Mouse (Mus musculus): Measurements from ENCODE around the gene C1galt1c1.

Gene C1galt1c1

DNA sequence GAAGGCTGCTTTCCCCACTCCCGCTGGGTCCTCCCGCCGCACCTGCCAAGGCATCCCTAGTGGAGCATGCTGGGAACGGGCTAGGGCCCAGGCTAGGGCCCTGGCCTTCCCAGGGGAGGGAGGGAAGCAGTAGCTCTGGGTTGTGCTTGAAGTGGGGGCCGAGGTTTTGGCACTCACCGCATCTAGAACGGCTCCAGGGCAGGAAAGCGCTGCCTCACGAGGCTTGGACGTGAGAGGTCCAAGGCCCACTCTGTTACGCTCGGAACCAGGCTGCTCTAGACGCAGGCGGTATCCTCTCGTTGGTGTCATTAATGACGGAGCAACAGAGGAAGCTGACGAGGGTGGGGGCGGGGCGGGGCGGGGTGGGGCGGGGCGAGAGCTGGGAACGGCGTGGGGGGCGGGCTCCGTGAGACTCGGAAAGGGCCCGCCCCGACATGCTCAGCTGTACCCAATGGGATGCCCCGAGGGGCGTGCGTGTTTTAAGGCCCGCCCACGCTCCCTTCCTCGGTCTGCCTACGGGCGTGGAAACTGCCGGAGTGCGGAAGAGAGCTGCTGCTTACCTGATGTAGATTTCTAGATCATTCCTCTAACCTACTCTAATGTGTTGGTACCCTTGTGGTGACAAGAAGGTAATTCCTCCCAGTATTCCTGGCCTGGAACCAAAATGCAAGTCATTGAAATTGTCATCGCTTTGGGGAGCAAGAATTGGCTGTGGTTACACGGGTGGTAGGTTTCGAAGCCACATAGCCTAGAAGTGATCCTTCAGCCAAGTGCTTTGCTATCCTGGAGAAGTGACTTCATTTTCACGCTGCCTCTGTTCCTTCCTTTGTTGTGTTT, at the start of gene C1galt1c1:
Gene C1galt1c1, minus strand, starts transcription at position 287 of the 837 bp plus-strand sequence.
- peak; percentile 86 for DNase-seq

DNA sequence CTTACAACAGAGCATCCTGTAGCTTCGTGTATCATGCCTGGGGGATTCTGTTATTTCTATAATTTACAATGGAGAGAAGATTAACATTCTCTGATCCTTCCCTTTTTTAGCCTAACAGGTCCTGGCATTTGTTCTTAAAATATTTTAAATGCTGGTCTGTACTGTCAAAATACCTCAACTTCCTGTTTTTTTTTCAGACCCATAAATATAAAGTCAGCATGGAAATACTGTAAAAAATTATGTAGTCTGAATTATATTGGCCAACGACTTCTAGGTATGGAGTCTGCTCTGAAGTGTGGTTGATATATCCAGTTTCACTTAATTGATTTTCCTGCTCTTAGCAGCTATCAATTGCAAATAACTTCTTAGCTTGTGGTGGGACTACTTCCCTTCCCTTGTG, 47.1 kb upstream of the C1galt1c1 start:
- no peak for DNase-seq

DNA sequence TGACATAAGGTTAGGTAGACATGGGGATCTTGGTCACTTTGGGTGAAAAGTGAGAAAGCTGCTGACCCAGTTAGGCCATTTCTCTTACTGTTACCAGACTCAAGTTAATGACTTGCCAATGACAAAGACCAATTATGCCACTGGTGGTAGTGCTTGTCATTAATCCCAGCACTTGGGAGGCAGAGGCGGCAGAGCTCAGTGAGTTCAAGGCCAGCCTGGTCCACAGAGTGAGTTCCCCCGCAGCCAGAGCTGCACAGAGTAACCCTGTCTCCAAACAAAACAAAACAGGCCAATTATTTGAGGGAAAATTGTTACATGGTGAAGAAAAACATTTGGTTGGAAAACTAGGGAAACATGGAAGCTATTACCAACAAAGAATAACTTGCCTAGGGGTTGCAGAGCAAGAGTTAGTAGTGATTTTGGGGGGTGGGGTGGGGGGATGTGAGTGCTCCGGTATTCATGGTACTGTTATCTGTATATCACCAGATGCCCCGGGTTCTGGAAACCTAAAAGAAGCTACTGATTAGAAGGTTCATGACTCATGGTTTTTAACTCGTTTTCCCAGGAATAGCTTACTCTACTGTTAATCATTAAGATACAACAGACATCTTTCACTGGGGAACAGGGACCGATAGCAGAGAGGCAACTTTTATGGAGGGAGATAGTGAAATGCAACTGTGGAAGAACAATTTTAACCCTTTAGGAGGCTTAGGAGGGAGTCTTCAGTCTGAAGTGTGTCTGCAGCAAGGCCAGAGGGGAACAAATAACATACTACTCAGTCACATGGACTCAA, 34.4 kb upstream of the C1galt1c1 start:
- DNase-seq, result no peak

DNA sequence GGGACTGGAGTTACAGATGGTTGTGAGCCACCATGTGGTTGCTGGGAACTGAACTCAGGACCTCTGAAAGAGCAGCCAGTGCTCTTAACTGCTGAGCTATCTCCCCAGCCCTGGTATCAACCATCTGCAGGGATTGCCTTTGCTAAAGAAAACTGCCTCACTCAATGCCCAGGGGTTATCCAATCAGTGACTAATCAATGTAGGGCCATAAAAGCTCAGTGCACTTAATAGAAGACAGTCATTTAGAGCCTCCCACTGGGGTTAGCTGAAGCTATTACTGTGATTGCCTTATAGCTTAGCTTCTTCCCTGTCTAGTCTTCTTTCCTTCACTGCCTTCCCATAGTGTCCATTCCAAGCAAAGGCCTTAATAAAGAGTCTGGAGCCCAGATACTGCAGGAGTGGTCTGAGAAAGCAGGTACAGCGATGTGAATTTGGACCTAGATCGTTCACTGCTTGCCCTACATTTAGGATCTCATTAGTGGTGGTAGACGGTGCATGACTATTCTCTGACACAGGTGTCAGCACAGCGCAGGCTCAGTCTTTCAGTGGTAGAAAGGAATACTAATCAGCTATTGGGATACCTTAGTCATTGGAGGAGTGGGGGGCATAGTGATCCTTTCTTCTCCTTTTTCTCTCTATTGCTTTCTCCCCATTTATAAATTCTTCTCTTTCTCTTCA, 21.5 kb upstream of the C1galt1c1 start:
- DNase-seq, result no peak

DNA sequence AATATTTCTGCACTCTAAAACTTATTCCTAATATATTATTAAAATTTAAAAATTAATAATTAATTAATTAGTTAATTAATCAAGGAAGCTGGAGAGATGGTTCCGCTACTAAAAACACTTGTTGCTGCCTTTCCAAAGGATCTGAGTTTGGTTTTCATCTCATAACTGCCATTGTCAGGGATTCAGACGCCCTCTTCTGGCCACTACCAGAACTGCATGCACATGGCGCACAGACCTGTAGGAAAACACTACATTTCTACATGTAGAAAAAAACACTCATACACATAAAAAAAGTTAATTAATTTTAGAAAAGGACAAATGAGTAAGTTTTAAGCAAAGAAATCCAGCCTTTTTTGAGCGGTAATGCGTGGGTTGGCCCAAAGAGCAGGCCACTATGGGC, 19.8 kb upstream of the C1galt1c1 start:
- DNase-seq, result no peak

DNA sequence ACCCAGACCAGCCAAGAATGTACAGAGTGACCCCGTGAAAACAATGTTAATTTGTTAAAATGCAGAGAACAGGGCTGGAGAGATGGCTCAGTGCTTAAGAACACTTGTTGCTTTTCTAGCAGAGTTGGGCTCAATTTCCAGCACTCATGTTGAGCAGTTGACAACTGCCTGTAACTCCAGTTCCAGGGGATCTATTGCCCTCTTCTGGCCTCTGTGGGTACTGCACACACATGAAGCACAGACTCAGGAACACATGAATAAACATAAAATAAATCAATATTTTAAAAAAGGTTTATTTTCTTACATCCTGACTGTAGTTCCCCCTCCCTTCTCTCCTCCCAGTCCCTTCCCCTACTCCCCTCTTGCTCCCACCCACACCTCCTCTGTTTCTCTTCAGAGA, 18.3 kb upstream of the C1galt1c1 start:
- DNase-seq, result no peak

DNA sequence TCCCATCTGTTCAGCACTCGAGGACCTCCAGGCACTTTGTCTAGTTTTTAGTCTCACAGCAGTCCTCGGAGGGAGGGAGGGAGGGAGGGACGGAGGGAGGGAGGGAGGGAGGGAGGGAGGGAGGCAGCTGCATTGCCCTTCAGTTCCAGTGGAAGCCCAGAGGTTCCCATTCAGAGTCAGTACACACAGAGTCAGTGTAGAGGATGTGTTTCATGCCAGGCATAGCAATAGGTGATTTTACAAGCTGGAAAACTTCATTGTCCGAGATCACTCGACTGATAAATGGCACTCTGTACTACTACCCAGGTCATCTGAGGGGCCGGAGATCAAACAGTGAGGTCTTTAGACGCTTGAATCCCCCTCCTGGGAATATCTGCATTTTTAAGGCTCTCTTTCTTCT, 16.3 kb upstream of the C1galt1c1 start:
- no peak for DNase-seq

DNA sequence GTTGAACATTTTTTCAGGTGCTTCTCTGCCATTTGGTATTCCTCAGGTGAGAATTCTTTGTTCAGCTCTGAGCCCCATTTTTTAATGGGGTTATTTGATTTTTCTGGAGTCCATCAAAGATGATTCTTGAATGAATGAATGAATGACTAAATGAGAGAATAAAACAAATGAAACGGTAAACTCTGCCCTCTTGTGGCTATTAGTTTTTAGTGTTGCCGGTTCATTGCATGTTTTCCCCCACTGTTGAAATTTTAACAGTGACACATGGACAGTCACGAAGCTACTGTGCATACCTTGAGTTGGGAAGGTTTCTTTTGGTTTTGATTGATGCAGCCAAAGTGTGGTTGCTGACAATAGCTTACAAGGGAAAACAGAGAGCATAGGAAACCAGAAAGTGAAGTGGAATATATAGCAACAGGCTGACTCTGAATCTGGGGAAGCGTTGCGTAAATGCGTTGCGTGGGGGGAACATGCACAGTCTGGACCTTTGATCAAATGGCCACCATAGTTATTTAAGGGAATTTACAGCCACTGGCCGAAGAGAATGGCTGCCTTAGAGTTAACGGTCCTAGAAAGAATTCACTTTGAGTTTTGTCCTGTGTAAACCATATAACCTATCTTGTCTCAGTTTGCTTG, 15.6 kb upstream of the C1galt1c1 start:
- no peak for DNase-seq

DNA sequence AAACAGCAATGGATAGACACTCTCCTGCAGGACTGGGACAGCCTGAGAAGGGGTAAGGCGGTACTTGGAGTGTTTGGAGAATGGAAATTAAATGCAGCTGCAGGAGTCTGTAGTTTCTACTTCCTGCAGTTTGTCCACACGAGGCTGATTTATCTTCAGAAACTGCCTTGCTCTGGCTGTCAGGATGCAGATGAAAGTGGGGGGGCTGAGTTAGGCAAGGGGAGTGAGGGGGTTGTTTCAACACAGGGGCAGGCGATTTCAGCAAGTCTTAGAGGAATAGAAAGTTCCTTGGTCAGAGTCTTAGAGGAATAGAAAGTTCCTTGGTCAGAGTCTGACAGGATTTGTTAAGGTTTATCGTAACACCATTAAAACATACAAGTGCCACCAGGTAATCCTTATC, 7.3 kb upstream of the C1galt1c1 start:
- DNase-seq, result no peak

DNA sequence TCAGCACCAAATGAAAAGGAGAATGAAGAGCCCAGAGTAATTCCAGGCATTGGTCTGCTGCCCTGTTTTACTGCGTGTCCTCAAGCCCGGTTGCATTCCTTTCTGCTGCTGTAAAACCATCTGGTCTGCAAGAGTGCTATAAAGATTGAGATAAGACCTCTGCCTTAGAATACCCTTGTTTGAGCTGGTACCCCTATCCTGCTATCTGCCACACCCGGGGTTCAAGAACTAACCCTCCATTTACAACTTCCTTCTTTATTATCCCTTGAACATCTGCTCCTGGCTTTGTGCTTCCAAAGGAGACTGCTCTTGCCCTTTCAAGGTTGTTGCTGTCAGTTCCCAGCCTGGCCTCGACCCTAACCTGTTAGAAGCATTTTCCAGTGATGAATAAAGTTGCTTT, 6.5 kb upstream of the C1galt1c1 start:
- DNase-seq, result no peak

DNA sequence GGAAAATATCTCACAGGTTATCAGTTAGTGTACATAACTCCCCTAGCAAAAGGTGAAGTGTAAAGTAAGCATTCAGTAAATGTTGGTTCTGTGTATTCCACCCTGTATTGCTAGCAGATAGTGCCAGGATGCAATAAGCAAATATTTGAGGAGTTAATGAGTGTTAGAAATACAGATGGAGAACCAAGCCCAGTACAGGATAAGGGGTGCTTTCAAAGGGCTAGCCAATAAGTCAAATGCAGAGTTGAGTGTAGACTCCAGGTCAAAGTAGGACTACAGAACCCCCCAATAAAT, 698 bp upstream of the C1galt1c1 start:
- no peak for DNase-seq

DNA sequence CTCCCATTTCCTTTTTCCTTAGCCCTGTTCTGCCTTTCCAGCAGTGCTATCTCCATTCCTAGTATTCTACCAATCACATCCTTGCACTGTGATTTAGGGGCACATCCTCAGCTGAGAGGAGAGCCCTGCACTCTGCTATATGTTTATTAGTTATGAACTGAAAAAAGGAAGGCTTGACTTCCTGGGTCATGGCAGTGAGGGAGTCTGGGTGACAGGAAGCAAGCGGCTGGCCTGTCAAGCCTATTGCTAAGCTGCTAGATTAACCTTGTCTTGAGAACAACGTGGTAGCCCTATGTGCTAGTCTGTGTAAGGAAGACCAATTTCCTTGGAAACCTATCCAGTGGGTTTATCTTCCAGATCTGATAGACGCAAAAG, 33.9 kb downstream of the C1galt1c1 start:
- DNase-seq, result peak; percentile 10

DNA sequence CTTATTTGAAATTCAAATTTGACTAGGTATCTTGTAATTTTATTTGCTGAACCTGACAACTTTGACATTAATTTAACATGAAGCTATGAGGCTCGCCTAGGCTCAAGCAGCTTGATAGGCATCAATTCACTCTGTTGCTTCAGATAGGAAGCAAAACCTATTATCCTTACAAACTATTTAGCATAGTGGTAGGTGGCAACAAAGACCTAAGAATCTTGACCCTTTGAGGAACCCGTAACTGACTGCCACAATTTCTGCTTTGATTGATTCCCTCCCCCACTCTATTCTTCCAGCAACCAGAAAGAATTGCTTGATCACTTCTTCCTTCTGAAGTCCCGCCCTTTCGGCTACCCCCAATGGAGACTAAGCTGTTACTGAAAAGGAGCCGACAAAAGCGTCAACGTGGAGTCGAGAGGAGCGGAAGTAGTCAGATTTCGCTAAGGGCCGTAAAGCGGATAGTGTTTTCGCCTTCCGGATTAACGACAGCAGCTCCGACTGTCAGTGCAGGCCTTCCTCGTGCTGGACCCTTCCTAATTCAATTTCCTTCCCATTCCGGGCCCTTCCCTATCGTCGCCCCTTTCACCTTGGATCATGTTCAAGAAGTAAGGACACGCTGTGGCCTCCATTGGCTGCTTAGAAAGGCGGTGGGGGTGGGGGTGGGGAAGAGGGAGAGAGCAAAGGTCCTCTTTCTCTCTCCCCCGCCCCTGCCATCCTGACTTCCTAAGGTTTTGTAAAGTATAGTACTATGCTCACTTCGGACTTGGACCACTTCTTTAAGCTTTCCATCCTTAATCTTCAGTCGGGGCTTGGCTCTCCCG, 34.5 kb downstream of the C1galt1c1 start, which contains the start of gene Mcts1:
Gene Mcts1, plus strand, starts transcription at position 402 of the 818 bp plus-strand sequence.
- peak; percentile 66 for DNase-seq

DNA sequence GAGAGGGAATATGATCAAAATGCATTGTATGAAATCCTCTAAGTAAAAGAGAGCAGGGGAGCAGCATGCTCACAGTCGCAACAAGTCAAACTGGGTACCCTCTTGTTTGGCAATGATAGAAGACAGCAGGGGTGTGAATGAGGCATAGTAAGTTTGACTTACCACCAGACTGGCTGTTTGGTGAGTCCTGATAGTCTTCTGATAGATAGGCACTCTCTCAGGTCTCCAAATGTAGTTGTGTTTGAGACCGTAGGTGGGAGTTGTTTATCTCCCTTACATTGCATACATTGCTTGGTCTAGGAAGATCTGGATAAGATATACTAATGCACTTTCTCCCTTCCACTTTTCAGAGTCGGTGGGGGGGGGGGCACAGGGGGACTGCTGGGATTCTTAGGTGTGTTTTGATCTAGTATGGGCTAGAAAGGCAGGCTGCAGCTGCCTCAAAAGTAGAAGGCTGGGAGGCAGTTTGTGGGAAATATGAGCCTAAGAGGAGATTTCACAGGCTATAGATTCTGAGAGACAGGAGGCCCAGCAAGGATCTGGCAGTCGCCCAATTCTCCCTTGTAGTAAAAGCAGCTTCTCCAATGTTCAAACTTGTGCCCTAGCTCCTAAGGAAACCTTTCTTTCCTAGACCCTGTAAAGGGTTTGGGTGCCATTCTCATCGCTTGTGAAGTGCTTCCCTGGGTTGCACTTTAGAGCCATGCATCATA, 41.6 kb downstream of the C1galt1c1 start:
- no peak for DNase-seq

DNA sequence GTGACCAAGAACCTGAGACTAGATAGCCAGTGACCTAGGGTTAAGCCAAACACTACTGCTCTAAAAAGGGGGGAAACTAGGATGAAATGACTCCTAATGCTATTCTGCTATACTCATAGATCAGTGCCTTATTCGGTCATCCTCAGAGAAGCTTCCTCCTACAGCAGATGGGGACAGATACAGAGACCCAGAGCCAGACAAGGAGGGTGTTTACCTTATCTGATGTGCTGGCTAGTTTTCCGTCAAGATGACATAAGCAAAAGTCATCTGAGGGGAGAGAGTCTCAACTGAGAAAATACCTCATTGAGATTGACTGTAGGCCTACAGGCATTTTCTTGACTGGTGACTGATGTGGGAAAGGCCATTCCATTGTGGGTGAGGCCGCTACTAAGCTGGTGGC, 43.1 kb downstream of the C1galt1c1 start:
- no peak for DNase-seq

DNA sequence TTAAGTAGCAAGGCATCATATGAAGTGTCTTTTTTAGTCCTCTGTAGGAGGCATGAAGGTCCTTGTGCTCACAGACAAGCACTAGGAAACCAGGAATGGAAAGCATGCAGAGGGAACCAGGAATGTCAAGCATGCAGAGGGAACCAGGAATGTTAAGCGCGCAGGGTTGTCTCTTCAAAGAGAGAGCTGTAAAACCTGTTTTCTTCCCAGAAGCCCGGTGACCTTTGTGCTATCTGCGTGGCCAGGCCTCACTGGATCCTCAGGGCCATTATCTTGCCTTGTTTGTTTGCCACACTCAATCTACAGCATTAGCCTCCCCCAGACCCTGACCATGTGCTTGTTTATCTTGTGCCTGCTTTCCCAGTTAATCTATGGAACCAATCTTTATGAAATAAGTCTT, 45.1 kb downstream of the C1galt1c1 start:
- DNase-seq, result no peak

DNA sequence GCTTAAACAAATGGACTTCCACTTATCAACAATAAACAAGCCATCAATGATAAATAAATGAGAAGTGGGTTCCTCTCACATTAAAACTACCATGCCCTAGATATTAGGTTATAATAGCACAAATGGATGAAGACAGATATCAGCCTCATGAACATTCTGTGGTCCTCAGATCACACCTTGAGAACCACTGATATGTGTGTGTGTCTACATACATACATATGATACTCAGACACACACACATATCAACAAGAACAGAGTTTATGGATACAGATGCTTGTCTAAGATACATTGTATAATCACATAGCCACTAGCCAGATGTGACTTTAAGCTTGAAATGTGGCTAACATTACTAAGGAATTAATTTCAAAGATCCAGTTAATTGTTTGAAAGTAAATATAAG, 51.6 kb downstream of the C1galt1c1 start:
- DNase-seq, result no peak

DNA sequence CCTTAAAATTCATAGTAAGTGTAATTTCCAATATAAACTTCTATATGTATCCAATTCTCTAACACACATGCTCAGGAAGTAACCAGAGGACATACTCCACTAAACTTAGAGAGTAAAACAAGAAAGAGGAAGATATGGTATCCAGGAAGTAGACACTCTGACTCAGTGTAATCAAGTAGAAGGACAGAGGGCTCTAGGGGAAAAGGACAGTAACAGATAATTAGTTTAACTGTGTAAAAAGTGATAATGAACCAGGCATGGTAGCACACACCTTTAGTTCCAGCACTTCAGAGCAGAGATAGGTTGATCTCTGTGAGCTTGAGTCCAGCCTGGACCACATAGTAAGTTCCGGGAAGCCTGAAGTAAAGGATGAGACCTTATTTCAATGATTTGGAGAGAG, 53.7 kb downstream of the C1galt1c1 start:
- DNase-seq, result no peak
